In genomic region chr13:59672248-59672647, GRCm38 (mm10) we compare ENCODE assay signal across 14 mouse cellular contexts. TPM values are rescaled to one million over a fixed set of nuclear protein-coding genes. Genes with fewer than 3 reads are reported as not detected.
DNase-seq lines count a peak whose midpoint lies in the region; ATAC-seq lines count a peak whose summit lies in the region.
"Had no signal": no experiment of that assay in that cellular context is flagged by ENCODE, and none has a peak within 500 bp of the region (broad histone marks: within the 10 kb centered on the region; RNA-seq: fewer than 3 reads in every experiment).

No protein-coding gene starts in this region.

- peak; percentile 28 to 53 for DNase-seq in CD8-positive naive resting alpha-beta T cell, adult 2 months (ENCODE audit: low read depth in 2 of 2, low spot score in 2 of 2)
- no peak for DNase-seq in embryo, embryonic 11 days
- DNase-seq in gastrocnemius, adult 18-20 months (ENCODE audit: low spot score) = no peak
- DNase-seq: adrenal gland, postnatal 14 days had no signal

- H3K27ac ChIP-seq in forebrain, embryonic 13.5 days = peak overlapping the region; percentile 65
- peak overlapping the region; percentile 9 for H3K27ac ChIP-seq in liver, embryonic 16.5 days (ENCODE audit: low read length)
- no peak overlapping the region for H3K27ac ChIP-seq in kidney, embryonic 15.5 days

- H3K4me1 ChIP-seq in megakaryocyte, embryonic 14.5 days = peaks cover 61% of the 10 kb centered on the region
- H3K4me1 ChIP-seq in forebrain, embryonic 13.5 days = peaks cover 30% of the 10 kb centered on the region
- peaks cover 55% of the 10 kb centered on the region for H3K4me1 ChIP-seq in liver, embryonic 16.5 days (ENCODE audit: control insufficient read depth, low read depth, low read length)
- peaks cover 31% of the 10 kb centered on the region for H3K4me1 ChIP-seq in kidney, embryonic 15.5 days

- H3K4me3 ChIP-seq in megakaryocyte, embryonic 14.5 days (replicated peaks) = peak overlapping the region; percentile 51
- H3K4me3 ChIP-seq in forebrain, embryonic 13.5 days = no peak overlapping the region
- H3K4me3 ChIP-seq in liver, embryonic 16.5 days (ENCODE audit: low read depth, low read length) = 0 out of 2 replicates have a peak overlapping the region, but pooled peaks have one; percentile 2
- no peak overlapping the region for H3K4me3 ChIP-seq in kidney, embryonic 15.5 days (replicated peaks)

- 79% methylated on average over 6 of the region's 6 CpGs for WGBS in forebrain, embryonic 13.5 days
- WGBS in liver, embryonic 16.5 days (ENCODE audit: insufficient replicate concordance) = 19% methylated on average over 6 of the region's 6 CpGs
- 65% methylated on average over 6 of the region's 6 CpGs for WGBS in kidney, embryonic 15.5 days

- H3K9me3 ChIP-seq in megakaryocyte, embryonic 14.5 days = no peaks in the 10 kb centered on the region
- H3K9me3 ChIP-seq in forebrain, embryonic 13.5 days (replicated peaks) = no peaks in the 10 kb centered on the region
- H3K9me3 ChIP-seq in liver, embryonic 16.5 days (replicated peaks; ENCODE audit: control insufficient read depth, low read length) = no peaks in the 10 kb centered on the region
- H3K9me3 ChIP-seq in kidney, embryonic 15.5 days (replicated peaks) = no peaks in the 10 kb centered on the region

- ATAC-seq in megakaryocyte, adult 5-6 weeks (ENCODE audit: poor library complexity, severe bottlenecking) = no peak
- no peak for ATAC-seq in forebrain, embryonic 13.5 days
- ATAC-seq in liver, embryonic 16.5 days (ENCODE audit: low read depth) = no peak
- ATAC-seq in kidney, embryonic 15.5 days (replicated peaks; ENCODE audit: low FRiP score) = no peak

- peaks cover 3% of the 10 kb centered on the region for H3K36me3 ChIP-seq in megakaryocyte, embryonic 14.5 days (replicated peaks; ENCODE audit: low read length)
- no peaks in the 10 kb centered on the region for H3K36me3 ChIP-seq in forebrain, embryonic 13.5 days (ENCODE audit: poor library complexity, severe bottlenecking)
- H3K36me3 ChIP-seq in liver, embryonic 16.5 days (ENCODE audit: control insufficient read depth, insufficient read depth) = no peaks in the 10 kb centered on the region
- no peaks in the 10 kb centered on the region for H3K36me3 ChIP-seq in kidney, embryonic 15.5 days

- H3K27me3 ChIP-seq in megakaryocyte, embryonic 14.5 days (replicated peaks) = peaks cover 2% of the 10 kb centered on the region
- H3K27me3 ChIP-seq in forebrain, embryonic 13.5 days = no peaks in the 10 kb centered on the region
- H3K27me3 ChIP-seq in liver, embryonic 16.5 days (ENCODE audit: control insufficient read depth, insufficient read depth, low read depth, low read length) = no peaks in the 10 kb centered on the region
- no peaks in the 10 kb centered on the region for H3K27me3 ChIP-seq in kidney, embryonic 15.5 days

- peak overlapping the region; percentile 33 for H3K4me2 ChIP-seq in forebrain, embryonic 13.5 days
- H3K4me2 ChIP-seq in liver, embryonic 16.5 days (ENCODE audit: low read depth, low read length) = peak overlapping the region; percentile 25
- H3K4me2 ChIP-seq in kidney, embryonic 15.5 days = no peak overlapping the region

- H3K9ac ChIP-seq in forebrain, embryonic 13.5 days = 0 out of 2 replicates have a peak overlapping the region, but pooled peaks have one; percentile 12
- H3K9ac ChIP-seq in liver, embryonic 16.5 days (ENCODE audit: low read depth, low read length) = peak overlapping the region; percentile 43; the same call in 1 of the 2 replicates
- no peak overlapping the region for H3K9ac ChIP-seq in kidney, embryonic 15.5 days

RNA-seq across cellular contexts. Expression of gene Golm1, which starts 3.4 kb away (rescaled TPM):
- polyA plus RNA-seq in megakaryocyte, embryonic 14.5 days (2012; ENCODE audit: insufficient read depth, low replicate concordance) = 1.9 and 3.4 TPM in 2 replicates
- 17.0 and 24.1 TPM in 2 replicates for total RNA-seq in megakaryocyte, adult 5-6 weeks (2015)
- 30.2 and 42.0 TPM in 2 replicates for total RNA-seq in megakaryocyte, adult 5-6 weeks (2017)
- 76.4 and 80.6 TPM in 2 replicates for polyA plus RNA-seq in forebrain, embryonic 13.5 days (2015; fragmentation: Nextera tagmentation; extraction: Ambion mirVana)
- polyA plus RNA-seq in liver, embryonic 16.5 days (2015; fragmentation: Nextera tagmentation; extraction: Ambion mirVana) = 36.8 and 38.6 TPM in 2 replicates
- 37.9 and 40.5 TPM in 2 replicates for polyA plus RNA-seq in kidney, embryonic 15.5 days (2015; fragmentation: Nextera tagmentation; extraction: Ambion mirVana)
- 1 to 10 TPM; 5.7 to 7.5 TPM for total RNA-seq in gastrocnemius, adult 18-20 months (2021)

RNA-seq across cellular contexts. Expression of gene 4921517D22Rik, which starts 21.7 kb away (rescaled TPM):
- not detected in 2 replicates for polyA plus RNA-seq in megakaryocyte, embryonic 14.5 days (2012; ENCODE audit: insufficient read depth, low replicate concordance)
- not detected in 2 replicates for total RNA-seq in megakaryocyte, adult 5-6 weeks (2015)
- total RNA-seq in megakaryocyte, adult 5-6 weeks (2017) = not detected in 2 replicates
- not detected in 2 replicates for polyA plus RNA-seq in forebrain, embryonic 13.5 days (2015; fragmentation: Nextera tagmentation; extraction: Ambion mirVana)
- polyA plus RNA-seq in liver, embryonic 16.5 days (2015; fragmentation: Nextera tagmentation; extraction: Ambion mirVana) = not detected in 2 replicates
- not detected in 2 replicates for polyA plus RNA-seq in kidney, embryonic 15.5 days (2015; fragmentation: Nextera tagmentation; extraction: Ambion mirVana)
- not detected for total RNA-seq in gastrocnemius, adult 18-20 months (2021)
- total RNA-seq: adrenal gland, postnatal 14 days; ES-E14; heart, adult 8-10 months; layer of hippocampus, postnatal 25 days; liver, adult 2 months had no signal
- polyA plus RNA-seq: intestine, embryonic 14.5 days; liver, adult 2 months had no signal

RNA-seq across cellular contexts. Expression of gene Spata31d1a, which starts 37.9 kb away (rescaled TPM):
- not detected in 2 replicates for polyA plus RNA-seq in megakaryocyte, embryonic 14.5 days (2012; ENCODE audit: insufficient read depth, low replicate concordance)
- 0.04 and 0.78 TPM in 2 replicates for total RNA-seq in megakaryocyte, adult 5-6 weeks (2015)
- not detected in 2 replicates for total RNA-seq in megakaryocyte, adult 5-6 weeks (2017)
- polyA plus RNA-seq in forebrain, embryonic 13.5 days (2015; fragmentation: Nextera tagmentation; extraction: Ambion mirVana) = 0.05 TPM in 1 of 2 replicates, not detected in the other
- polyA plus RNA-seq in liver, embryonic 16.5 days (2015; fragmentation: Nextera tagmentation; extraction: Ambion mirVana) = 0.12 TPM in 1 of 2 replicates, not detected in the other
- polyA plus RNA-seq in kidney, embryonic 15.5 days (2015; fragmentation: Nextera tagmentation; extraction: Ambion mirVana) = 0.04 TPM in 1 of 2 replicates, not detected in the other
- not detected for total RNA-seq in gastrocnemius, adult 18-20 months (2021)
- total RNA-seq: adrenal gland, postnatal 14 days; heart, adult 8-10 months; liver, adult 2 months had no signal
- polyA plus RNA-seq: liver, adult 2 months had no signal

RNA-seq across cellular contexts. Expression of gene Spata31d1b, which starts 39.8 kb away (rescaled TPM):
- polyA plus RNA-seq in megakaryocyte, embryonic 14.5 days (2012; ENCODE audit: insufficient read depth, low replicate concordance) = not detected in 2 replicates
- total RNA-seq in megakaryocyte, adult 5-6 weeks (2015) = not detected in 2 replicates
- total RNA-seq in megakaryocyte, adult 5-6 weeks (2017) = not detected in 2 replicates
- not detected in 2 replicates for polyA plus RNA-seq in forebrain, embryonic 13.5 days (2015; fragmentation: Nextera tagmentation; extraction: Ambion mirVana)
- not detected in 2 replicates for polyA plus RNA-seq in liver, embryonic 16.5 days (2015; fragmentation: Nextera tagmentation; extraction: Ambion mirVana)
- polyA plus RNA-seq in kidney, embryonic 15.5 days (2015; fragmentation: Nextera tagmentation; extraction: Ambion mirVana) = 0.04 TPM in 1 of 2 replicates, not detected in the other
- total RNA-seq in gastrocnemius, adult 18-20 months (2021) = not detected
- total RNA-seq: adrenal gland, postnatal 14 days; heart, adult 8-10 months; liver, adult 2 months had no signal
- polyA plus RNA-seq: intestine, embryonic 14.5 days; liver, adult 2 months had no signal

RNA-seq across cellular contexts. Expression of gene Spata31d1d, which starts 59.3 kb away (rescaled TPM):
- 0.04 TPM in 1 of 2 replicates, not detected in the other for polyA plus RNA-seq in megakaryocyte, embryonic 14.5 days (2012; ENCODE audit: insufficient read depth, low replicate concordance)
- total RNA-seq in megakaryocyte, adult 5-6 weeks (2015) = not detected in 2 replicates
- total RNA-seq in megakaryocyte, adult 5-6 weeks (2017) = not detected in 2 replicates
- polyA plus RNA-seq in forebrain, embryonic 13.5 days (2015; fragmentation: Nextera tagmentation; extraction: Ambion mirVana) = not detected in 2 replicates
- polyA plus RNA-seq in liver, embryonic 16.5 days (2015; fragmentation: Nextera tagmentation; extraction: Ambion mirVana) = 0.02 TPM in 1 of 2 replicates, not detected in the other
- polyA plus RNA-seq in kidney, embryonic 15.5 days (2015; fragmentation: Nextera tagmentation; extraction: Ambion mirVana) = not detected in 2 replicates
- not detected for total RNA-seq in gastrocnemius, adult 18-20 months (2021)
- total RNA-seq: adrenal gland, postnatal 14 days; heart, adult 8-10 months; layer of hippocampus, postnatal 25 days; liver, adult 2 months had no signal
- polyA plus RNA-seq: intestine, embryonic 14.5 days; liver, adult 2 months had no signal

Comparison
In these comparisons a context has a peak if more than half of its experiments do, and no peak if none do; other contexts are left out.
1. H3K4me3 ChIP-seq: peak in megakaryocyte, embryonic 14.5 days (single experiment) and liver, embryonic 16.5 days (single experiment); none in forebrain, embryonic 13.5 days (single experiment) and kidney, embryonic 15.5 days (single experiment).
2. DNase-seq: peak in CD8-positive naive resting alpha-beta T cell, adult 2 months (2 of 2); none in embryo, embryonic 11 days (single experiment) and gastrocnemius, adult 18-20 months (single experiment).